Mouse (Mus musculus) right cerebral cortex, adult 18-20 months (tissue): Measurements from ENCODE around the gene Vill.

Experiments
- DNase-seq: peaks from one replicate; pipeline ENCODE4 v3.0.0; 2022; ENCODE audit warnings: mixed read lengths

The Vill gene

GRCm38 (mm10) chr9:119082039-119082438, 29.5 kb downstream of the Vill start:
- no peak for DNase-seq

DNA sequence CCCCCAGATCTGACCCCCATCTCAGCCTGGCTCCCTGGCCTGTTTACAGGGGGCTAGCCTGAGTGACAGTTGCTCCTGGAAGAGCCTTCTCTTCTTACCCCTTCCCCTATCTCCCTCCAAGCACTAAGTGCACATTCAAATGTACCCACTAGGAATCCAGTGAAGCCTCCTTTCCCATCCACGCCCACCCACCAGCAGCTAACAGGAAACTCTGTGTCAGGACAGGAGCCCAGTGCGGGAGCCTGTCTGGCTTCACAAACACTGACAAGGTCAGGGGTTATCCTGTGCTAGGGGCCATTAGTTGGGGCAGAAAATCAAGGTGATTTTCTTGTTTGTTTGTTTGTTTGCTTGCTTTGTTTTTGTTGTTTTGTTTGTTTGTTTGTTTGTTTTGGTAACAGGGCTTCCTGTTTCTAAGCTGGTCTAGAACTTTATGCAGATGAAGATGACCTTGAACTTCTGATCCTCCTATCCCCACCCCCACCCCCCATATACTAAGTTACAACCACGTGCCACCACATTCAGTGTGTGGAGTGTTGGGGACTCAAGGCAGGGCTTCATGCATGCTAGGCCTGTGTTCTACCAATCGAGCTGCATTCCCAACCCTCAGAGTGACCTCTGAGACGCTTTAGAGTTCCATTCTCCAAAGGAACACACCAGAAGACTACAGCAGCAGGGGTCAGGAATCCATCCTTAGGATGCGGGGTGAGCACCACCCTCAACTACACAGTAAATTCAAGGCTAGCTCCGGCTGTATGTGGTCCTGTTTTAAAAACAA, 30.3 kb downstream of the Vill start:
- no peak for DNase-seq

DNA sequence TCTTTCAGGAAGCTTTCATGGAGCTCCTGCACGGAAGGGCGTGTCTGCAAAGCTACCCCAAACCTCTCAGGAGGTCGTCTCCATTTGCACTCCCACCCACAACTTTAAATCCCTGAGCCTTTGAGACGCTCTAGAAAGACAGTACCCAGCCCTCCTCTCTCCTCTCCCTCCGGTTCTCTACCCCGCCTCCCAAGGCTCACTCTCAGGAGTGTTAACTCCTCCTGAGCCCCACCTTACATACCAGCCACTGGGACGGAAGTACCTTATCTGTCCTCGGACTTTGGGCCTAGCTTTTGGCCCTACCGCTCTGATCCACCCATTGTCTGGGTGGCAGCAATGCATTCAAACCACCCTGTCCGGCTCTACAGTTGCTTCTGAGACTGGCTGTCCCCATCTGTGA, 31.4 kb downstream of the Vill start:
- no peak for DNase-seq

DNA sequence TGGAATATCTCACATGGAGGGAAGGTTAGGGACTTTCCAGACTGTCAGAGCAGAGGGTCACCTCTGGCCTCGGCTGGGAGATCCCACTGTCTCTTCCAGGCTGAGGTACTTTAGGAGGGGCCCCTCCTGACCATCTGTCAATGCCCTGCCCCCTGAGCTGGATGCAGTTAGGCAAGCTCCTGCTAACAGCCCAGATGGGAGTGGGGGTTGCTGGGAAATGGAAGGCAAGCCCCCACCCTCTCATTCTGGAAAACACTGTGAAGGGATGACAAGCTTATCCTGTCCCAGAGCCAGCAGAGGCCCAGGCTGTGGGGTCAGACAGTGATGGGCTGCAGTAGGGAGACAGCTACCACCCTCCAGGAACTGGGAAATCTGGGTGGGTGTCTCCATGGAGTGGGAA, 33.9 kb downstream of the Vill start:
- no peak for DNase-seq

GRCm38 (mm10) chr9:119087309-119087708, 34.7 kb downstream of the Vill start:
- DNase-seq = no peak

DNA sequence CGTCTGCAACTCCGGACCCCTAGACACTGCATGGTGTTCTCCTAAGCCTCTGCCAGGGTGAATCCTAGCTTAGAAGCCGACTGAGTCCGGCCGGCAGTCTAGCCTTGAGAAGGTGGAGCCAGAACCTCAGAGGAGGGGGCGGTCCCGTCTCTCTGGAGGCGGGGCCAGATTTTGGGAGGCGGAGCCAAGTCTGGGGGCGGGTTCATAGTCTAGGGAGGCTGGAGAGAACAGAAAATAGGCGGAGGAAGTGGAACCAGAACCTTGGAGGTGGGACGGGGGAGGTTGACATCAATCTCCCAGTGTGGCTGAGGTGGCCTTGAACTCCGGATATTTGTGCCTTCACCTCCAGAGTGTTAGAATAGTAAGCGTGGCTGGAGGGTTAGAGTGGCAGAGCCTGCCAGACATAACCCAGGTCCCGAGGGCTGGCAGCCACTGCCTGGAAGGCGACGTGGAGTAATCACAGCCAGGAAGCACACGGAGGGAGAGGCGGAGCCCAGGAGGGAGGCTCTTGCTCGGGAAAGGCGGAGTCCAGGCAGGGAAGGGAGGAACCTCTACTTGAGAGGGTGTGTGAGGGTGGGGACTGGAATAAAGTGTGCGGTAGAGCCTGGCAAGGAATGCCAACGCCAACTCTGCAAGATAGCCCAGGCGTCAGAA, 35.7 kb downstream of the Vill start:
- DNase-seq = peak; percentile 78

- no peak for DNase-seq
Measured at GRCm38 (mm10) chr9:119089437-119089836, 36.9 kb downstream of the Vill start.

DNA sequence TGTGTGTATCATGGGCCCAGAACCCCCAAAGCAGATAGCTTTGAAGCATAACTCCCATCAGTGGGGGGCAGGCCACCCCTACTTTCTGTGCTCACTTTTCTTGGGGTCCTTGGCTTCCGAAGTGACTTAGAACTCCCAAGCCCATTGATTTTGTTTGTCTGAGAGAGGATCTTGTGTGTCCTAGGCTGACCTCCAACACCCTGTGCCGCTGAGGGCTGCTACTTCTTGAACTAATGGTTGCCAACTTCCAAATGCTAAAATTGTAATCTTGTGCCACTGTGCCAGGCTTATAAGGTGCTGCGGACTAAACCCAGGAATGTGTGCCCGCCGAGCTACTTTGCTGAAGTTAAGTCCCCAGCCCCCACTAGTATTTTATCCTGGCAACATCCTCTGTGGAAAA, 37.9 kb downstream of the Vill start:
- DNase-seq = no peak

DNA sequence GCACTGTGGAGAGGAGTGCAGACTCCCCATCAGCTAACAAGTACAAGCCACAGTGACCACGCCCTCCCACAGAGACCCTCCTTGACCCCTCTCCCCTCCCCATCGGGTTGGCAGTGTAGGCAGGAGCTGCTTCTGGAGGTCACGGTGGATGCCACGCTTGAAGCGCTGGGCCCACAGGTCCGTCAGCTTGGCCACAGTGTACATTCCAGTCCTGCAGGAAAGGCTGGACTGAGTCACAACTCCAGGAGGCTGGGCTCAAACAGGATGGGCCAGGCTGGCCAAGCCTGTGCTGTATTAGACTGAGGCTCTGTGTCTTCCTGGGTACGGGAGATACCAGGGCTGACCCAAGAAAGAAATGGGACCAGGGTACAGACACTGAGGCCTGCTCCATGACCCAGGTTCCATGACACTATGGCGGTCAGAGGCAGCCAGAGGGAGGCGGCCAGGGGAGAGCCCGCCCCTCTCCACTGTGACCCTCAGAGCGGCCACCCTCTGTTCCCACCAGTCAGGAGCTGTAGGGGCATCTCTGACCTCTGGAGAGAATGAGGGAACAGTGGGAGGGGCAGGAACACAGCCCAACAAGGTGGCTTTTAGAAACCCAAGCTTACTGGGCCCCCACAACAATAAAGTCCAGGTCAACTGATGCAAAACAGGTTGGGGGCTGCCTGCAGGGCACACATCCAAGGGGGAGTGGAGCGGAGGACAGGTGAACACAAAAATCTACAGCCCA, 39.2 kb downstream of the Vill start:
- DNase-seq = no peak

- peak; percentile 63 for DNase-seq
Measured at GRCm38 (mm10) chr9:119092473-119093418, 40.2 kb downstream of the Vill start.

- DNase-seq = peak; percentile 85
Measured at GRCm38 (mm10) chr9:119093419-119094295, 41.1 kb downstream of the Vill start, which contains the start of gene Plcd1. Gene Plcd1, minus strand, starts transcription at chr9:119093502.

- no peak for DNase-seq
Measured at GRCm38 (mm10) chr9:119094462-119095109, 42.0 kb downstream of the Vill start.

- peak; percentile 57 for DNase-seq
Measured at GRCm38 (mm10) chr9:119100177-119100898, 47.8 kb downstream of the Vill start.

DNA sequence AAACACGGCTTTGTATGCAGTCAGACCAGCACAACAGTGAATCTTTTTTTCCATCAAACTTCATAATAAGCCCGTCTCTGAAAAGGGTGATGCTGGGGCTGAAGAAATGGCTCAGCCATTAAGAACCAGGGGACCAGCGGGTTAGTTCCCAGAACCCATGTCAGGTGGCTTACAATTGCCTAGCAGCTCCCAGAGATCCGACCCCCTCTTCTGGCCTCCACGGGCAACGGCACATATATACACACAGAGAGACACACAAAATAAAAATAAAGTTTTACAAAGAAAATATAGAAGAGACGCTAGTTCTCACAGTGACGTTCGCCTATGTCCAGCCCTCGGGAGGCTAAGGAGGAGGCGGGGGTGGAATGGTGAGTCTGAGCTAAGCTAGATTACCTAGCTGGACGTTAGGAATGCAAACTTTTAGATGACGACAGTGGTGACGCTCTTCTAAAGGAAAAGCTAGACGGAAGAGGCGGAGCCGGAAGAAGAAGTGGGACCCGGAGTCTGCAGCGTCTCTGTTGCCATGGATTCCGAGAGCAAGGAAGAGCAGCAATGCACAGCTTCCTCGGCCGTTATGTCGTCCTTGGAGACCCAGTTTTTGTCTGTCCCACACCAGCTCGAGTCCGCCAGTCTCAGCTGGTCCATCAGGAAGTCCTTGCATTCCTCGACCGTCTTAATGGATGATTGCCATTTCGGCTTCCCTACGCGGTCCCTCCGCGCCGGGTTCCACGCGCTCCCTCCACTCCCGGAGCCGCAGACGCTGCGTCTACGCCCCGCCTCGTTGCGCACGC, 49.6 kb downstream of the Vill start, which contains the start of gene Dlec1:
Gene Dlec1, plus strand, starts transcription at position 487 of the 791 bp plus-strand sequence.
- peak; percentile 89 for DNase-seq

GRCm38 (mm10) chr9:119102783-119103113, 50.2 kb downstream of the Vill start:
- no peak for DNase-seq

DNA sequence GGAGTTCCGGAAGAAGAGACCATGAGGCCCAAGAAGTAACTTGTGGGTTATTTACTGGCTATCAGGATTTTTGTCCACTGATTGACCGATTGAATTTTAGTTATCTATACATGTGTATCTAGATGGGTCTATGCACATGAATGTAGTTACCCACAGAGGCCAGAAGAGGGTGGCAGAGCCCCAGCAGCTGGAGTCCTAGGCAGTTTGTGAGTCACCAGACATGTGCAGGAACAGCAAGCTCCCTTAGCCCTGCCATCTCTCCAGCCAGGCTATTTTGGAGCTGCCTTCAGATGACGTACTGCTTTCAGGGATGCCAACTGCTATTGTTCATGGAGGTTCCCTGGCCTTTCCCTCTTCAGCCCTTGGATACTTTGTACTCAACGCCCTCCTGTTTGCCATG, 55.0 kb downstream of the Vill start:
- DNase-seq = peak; percentile 40

DNA sequence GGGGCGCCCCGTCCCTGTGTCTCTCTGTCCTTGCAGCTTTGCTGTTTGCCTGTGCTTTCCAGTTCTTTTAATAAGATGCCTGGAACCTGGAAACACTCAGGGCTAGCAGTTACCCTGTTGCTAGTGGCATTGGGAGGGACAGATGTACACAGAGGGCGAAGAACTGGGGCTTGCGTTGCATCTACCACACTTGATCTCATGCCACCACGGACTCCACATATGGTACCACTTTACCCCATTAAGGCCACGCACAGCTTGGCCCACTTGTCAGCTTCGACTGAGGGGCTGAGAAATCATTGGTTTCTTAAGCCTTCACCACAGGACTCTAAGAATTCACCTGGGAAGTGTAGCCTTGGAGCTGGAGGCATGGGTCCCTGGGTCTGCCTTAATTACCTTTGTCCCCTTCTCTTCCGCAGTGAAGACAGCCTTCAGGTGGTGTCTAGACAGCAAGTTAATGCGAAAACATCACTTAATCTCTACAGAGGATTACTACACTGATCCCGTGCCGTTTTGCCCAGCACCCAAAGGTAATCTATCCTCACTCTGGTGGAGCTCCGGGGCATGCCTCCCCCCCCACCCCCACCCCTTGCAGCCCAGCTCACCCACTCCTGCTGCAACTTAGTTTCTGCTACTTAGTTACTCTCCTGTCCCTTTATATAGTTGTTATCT, 57.2 kb downstream of the Vill start:
- no peak for DNase-seq

- DNase-seq = no peak
Measured at GRCm38 (mm10) chr9:119110640-119111039, 58.1 kb downstream of the Vill start.

GRCm38 (mm10) chr9:119114911-119115310, 62.3 kb downstream of the Vill start:
- DNase-seq = no peak
